Mouse (Mus musculus) lung, embryonic 14.5 days (tissue): ENCODE measurements at regions not wholly inside any gene's neighbourhood (a gene's known extent, or its start where the extent isn't known, plus 50 kb on each side); places are given as distances from the start of the nearest gene placed in this dataset.

Experiments
- ATAC-seq: fragments of 200-750 bp; cut with Nextera tagmentation; 2 replicates; pipeline ENCODE4 v1.8.0; 2017; ENCODE audit warnings: mild to moderate bottlenecking, moderate TSS enrichment, moderate library complexity; ENCODE audit not compliant: insufficient read depth
- DNase-seq: peaks from one replicate; pipeline ENCODE4 v3.0.0-alpha.2; 2015
- H3K27ac ChIP-seq: fragments of 300-500 bp; sonication (generic); 2 replicates; pipeline ENCODE4 v1.5.1; 2014; ENCODE audit warnings: low read depth, mild to moderate bottlenecking, moderate library complexity
- H3K27me3 ChIP-seq: fragments of 300-500 bp; sonication (generic); 2 replicates; pipeline ENCODE4 v1.6.1; 2014; ENCODE audit warnings: low read length, control low read depth; ENCODE audit not compliant: insufficient read depth
- H3K36me3 ChIP-seq: fragments of 300-500 bp; sonication (generic); 2 replicates; pipeline ENCODE4 v1.6.1; 2014; ENCODE audit warnings: control low read depth; ENCODE audit not compliant: insufficient read depth
- H3K4me1 ChIP-seq: fragments of 300-500 bp; sonication (generic); 2 replicates; pipeline ENCODE4 v1.6.1; 2014; ENCODE audit warnings: antibody characterized with exemption, control low read depth; ENCODE audit not compliant: insufficient read depth
- H3K4me2 ChIP-seq: fragments of 300-500 bp; sonication (generic); 2 replicates; pipeline ENCODE4 v1.6.1; 2014; ENCODE audit warnings: mild to moderate bottlenecking
- H3K4me3 ChIP-seq: fragments of 300-500 bp; sonication (generic); 2 replicates; pipeline ENCODE4 v1.5.1; 2014; ENCODE audit warnings: low read depth, low read length
- H3K9ac ChIP-seq: fragments of 300-500 bp; sonication (generic); 2 replicates; pipeline ENCODE4 v1.6.1; 2014
- H3K9me3 ChIP-seq: fragments of 300-500 bp; sonication (generic); 2 replicates; pipeline ENCODE4 v1.6.1; 2016; ENCODE audit warnings: low read depth, low read length, control low read depth
- CTCF ChIP-seq: IDR thresholded peaks from 2 replicates; pipeline ENCODE4 v1.5.1; 2016; ENCODE audit warnings: antibody characterized with exemption, low read depth
- WGBS: fragments of 180-500 bp; shearing (Covaris S2); extraction: QIAGEN DNeasy Blood & Tissue Kit; methylation state at CpG from one replicate; pipeline ENCODE4 v1.1.7; 2014; 5-methylcytosine and 5-hydroxymethylcytosine counted together

GRCm38 (mm10) chr14:97694238-97694637, 475.3 kb downstream of the Dach1 start:
- Histone ChIP-seq H3K4me1 (no peaks in the 10 kb centered on the region), H3K27me3 (no peaks in the 10 kb centered on the region), H3K36me3 (no peaks in the 10 kb centered on the region), H3K4me2 (no peak overlapping the region), H3K27ac (no peak overlapping the region), H3K9ac (no peak overlapping the region), H3K4me3 (no peak overlapping the region), H3K9me3 (no peaks in the 10 kb centered on the region)
- no peak for ATAC-seq
- TF ChIP-seq CTCF, result no peak
- WGBS, result 91% methylated on average over 1 of the region's 1 CpGs
- no peak for DNase-seq

GRCm38 (mm10) chr14:97684617-97685016, 484.9 kb downstream of the Dach1 start:
- no peaks in the 10 kb centered on the region for H3K4me1 ChIP-seq
- no peak for TF ChIP-seq CTCF
- no peak overlapping the region for H3K27ac ChIP-seq
- DNase-seq (peak; percentile 71), ATAC-seq (peak; percentile 96)
- H3K4me2 ChIP-seq, result no peak overlapping the region
- H3K4me3 ChIP-seq, result no peak overlapping the region
- no peaks in the 10 kb centered on the region for H3K27me3 ChIP-seq
- H3K36me3 ChIP-seq, result no peaks in the 10 kb centered on the region
- 44% methylated on average over 3 of the region's 3 CpGs for WGBS
- no peaks in the 10 kb centered on the region for H3K9me3 ChIP-seq
- no peak overlapping the region for H3K9ac ChIP-seq

DNA sequence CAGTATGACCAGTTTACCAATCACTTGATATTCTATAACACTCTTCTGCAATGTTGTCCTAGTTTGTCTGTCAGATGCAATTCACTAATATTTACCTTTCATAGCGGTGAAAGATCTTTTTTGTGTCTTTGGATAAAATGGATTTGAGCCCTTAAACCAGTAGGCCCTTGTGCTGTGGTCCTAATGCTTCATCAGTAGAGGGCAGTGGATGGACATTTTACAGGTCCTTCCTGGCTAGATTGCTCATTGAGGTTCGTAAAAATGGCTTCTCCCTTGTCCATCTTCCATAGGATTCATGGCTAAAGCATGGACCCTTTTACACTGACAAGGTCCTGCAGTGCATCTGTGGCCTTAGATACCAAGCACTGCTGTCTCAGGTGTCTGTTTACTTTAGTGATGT, 501.8 kb downstream of the Dach1 start:
- H3K27ac ChIP-seq, result no peak overlapping the region
- H3K9me3 ChIP-seq, result no peaks in the 10 kb centered on the region
- H3K27me3 ChIP-seq, result no peaks in the 10 kb centered on the region
- DNase-seq, result peak; percentile 47
- ATAC-seq, result no peak
- no peak overlapping the region for H3K4me2 ChIP-seq
- H3K4me1 ChIP-seq, result no peaks in the 10 kb centered on the region
- no peaks in the 10 kb centered on the region for H3K36me3 ChIP-seq
- peak; percentile 46; the same call in 1 of the 2 replicates for TF ChIP-seq CTCF
- 63% methylated on average over 2 of the region's 2 CpGs for WGBS
- no peak overlapping the region for H3K4me3 ChIP-seq
- no peak overlapping the region for H3K9ac ChIP-seq

DNA sequence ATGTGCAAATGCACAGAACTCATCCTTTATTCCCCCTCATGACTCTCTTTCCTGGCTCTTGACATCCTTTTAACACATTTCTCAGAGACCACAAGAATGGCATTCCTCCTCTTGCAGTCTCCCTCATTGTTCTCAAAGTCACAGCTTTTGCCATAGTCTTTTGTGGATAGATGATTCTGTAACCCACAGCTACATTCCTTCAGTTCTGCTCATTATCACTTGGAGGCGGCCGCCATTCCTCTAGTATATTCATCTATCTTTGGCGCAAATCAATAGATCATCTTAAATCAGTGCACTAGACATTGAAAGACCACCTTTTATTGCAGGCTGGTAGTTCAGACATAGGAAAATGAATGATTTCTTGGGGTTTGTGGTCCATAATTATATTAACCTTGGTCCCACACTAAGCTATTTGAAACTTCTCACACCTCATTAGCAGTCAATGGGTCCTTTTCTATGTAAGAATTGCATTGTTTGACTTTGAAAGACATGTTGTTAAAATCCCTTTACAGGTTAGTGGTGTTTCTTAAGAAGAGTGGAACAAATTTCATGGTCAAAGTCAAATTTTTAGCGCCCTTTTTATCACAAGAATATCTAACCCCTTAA, 531.3 kb downstream of the Dach1 start:
- H3K27ac ChIP-seq, result no peak overlapping the region
- no peak overlapping the region for H3K4me2 ChIP-seq
- H3K4me3 ChIP-seq, result no peak overlapping the region
- no peaks in the 10 kb centered on the region for H3K4me1 ChIP-seq
- H3K9ac ChIP-seq, result no peak overlapping the region
- no peaks in the 10 kb centered on the region for H3K36me3 ChIP-seq
- no peak for TF ChIP-seq CTCF
- ATAC-seq (no peak), DNase-seq (no peak)
- no peaks in the 10 kb centered on the region for H3K27me3 ChIP-seq
- no peaks in the 10 kb centered on the region for H3K9me3 ChIP-seq
- WGBS, result 89% methylated on average over 4 of the region's 4 CpGs

DNA sequence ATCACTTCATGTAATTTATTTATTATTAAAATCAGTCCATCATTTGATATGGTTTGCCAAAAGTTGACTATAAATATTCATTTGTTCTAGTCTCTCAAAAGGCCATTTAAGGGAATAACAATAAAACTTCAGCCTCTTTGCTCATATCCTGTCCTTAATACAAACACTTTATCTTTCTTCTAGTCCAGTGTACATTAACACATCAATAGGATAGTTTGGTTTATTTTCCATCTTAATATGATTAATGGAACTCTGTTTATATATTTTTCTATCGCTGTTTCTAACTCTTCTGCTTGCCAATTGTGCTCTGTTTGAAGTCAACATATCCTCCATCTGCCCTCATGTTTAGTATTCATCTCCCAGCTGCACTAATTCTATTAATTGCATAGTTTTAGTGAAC, 558.1 kb downstream of the Dach1 start:
- Histone ChIP-seq H3K4me1 (no peaks in the 10 kb centered on the region), H3K9me3 (no peaks in the 10 kb centered on the region), H3K36me3 (no peaks in the 10 kb centered on the region), H3K27ac (no peak overlapping the region), H3K4me3 (no peak overlapping the region), H3K9ac (no peak overlapping the region), H3K4me2 (no peak overlapping the region), H3K27me3 (no peaks in the 10 kb centered on the region)
- no peak for TF ChIP-seq CTCF
- ATAC-seq (peak; percentile 66), DNase-seq (peak; percentile 51)
- 27% methylated on average over 1 of the region's 1 CpGs for WGBS

- no peak overlapping the region for H3K9ac ChIP-seq
- no peak for TF ChIP-seq CTCF
- WGBS, result 78% methylated on average over 5 of the region's 5 CpGs
- no peak overlapping the region for H3K4me3 ChIP-seq
- H3K36me3 ChIP-seq, result no peaks in the 10 kb centered on the region
- H3K9me3 ChIP-seq, result no peaks in the 10 kb centered on the region
- ATAC-seq, result no peak
- no peak for DNase-seq
- no peaks in the 10 kb centered on the region for H3K4me1 ChIP-seq
- H3K27ac ChIP-seq, result no peak overlapping the region
- H3K27me3 ChIP-seq, result no peaks in the 10 kb centered on the region
- no peak overlapping the region for H3K4me2 ChIP-seq
Measured at GRCm38 (mm10) chr14:97596694-97597093, 572.9 kb downstream of the Dach1 start.

- ATAC-seq, result peak; percentile 55; the same call in 1 of the 2 replicates
- no peaks in the 10 kb centered on the region for H3K36me3 ChIP-seq
- H3K4me1 ChIP-seq, result peaks cover 2% of the 10 kb centered on the region; the same call in 1 of the 2 replicates
- H3K27ac ChIP-seq, result peak overlapping the region; percentile 51
- H3K4me2 ChIP-seq, result peak overlapping the region; percentile 26
- no peaks in the 10 kb centered on the region for H3K9me3 ChIP-seq
- no peak overlapping the region for H3K4me3 ChIP-seq
- 32% methylated on average over 4 of the region's 4 CpGs for whole genome bisulfite sequencing
- no peak for TF ChIP-seq CTCF
- DNase-seq, result peak; percentile 79
- no peak overlapping the region for H3K9ac ChIP-seq
- H3K27me3 ChIP-seq, result no peaks in the 10 kb centered on the region
Measured at GRCm38 (mm10) chr14:97588611-97589010, 581.0 kb downstream of the Dach1 start.
